ENCODE assay signal across 9 mouse cellular contexts in genomic region chr3:104669856-104670182, GRCm38 (mm10). TPM values are rescaled to one million over a fixed set of nuclear protein-coding genes. Genes with fewer than 3 reads are reported as not detected.
A peak's percentile ranks its signal among the peaks of the same experiment; 100 is the strongest.
DNase-seq lines count a peak whose midpoint lies in the region; ATAC-seq lines count a peak whose summit lies in the region.
"Had no signal": no experiment of that assay in that cellular context is flagged by ENCODE, and none has a peak within 500 bp of the region (broad histone marks: within the 10 kb centered on the region; RNA-seq: fewer than 3 reads in every experiment).

No protein-coding gene starts in this region.

- no peak for DNase-seq in heart, postnatal 14 days
- DNase-seq in midbrain, embryonic 10.5 days (ENCODE audit: low spot score), result no peak
- DNase-seq in thymus, postnatal 0 days (ENCODE audit: low spot score), result no peak
- DNase-seq in right cerebral cortex, postnatal 10 days (ENCODE audit: low spot score in 2 of 2), result no peak
- DNase-seq: kidney, postnatal 14 days had no signal

- H3K9ac ChIP-seq in heart, embryonic 13.5 days, result no peak overlapping the region
- H3K9ac ChIP-seq in midbrain, embryonic 13.5 days (replicated peaks), result no peak overlapping the region
- no peak overlapping the region for H3K9ac ChIP-seq in hindbrain, embryonic 13.5 days
- H3K9ac ChIP-seq in stomach, embryonic 14.5 days (replicated peaks; ENCODE audit: low read depth, low read length), result no peak overlapping the region

- H3K36me3 ChIP-seq in heart, embryonic 13.5 days, result no peaks in the 10 kb centered on the region
- H3K36me3 ChIP-seq in midbrain, embryonic 13.5 days, result no peaks in the 10 kb centered on the region
- H3K36me3 ChIP-seq in midbrain, embryonic 10.5 days, result no peaks in the 10 kb centered on the region
- H3K36me3 ChIP-seq in hindbrain, embryonic 13.5 days, result no peaks in the 10 kb centered on the region
- no peaks in the 10 kb centered on the region for H3K36me3 ChIP-seq in stomach, embryonic 14.5 days (ENCODE audit: control insufficient read depth, insufficient read depth, low read length)

- H3K27ac ChIP-seq in heart, embryonic 13.5 days (replicated peaks), result peak overlapping the region; percentile 53
- no peak overlapping the region for H3K27ac ChIP-seq in midbrain, embryonic 13.5 days
- H3K27ac ChIP-seq in midbrain, embryonic 10.5 days (replicated peaks), result no peak overlapping the region
- no peak overlapping the region for H3K27ac ChIP-seq in hindbrain, embryonic 13.5 days
- peak overlapping the region; percentile 21; the same call in 1 of the 2 replicates for H3K27ac ChIP-seq in stomach, embryonic 14.5 days (ENCODE audit: low read length)

- no peaks in the 10 kb centered on the region for H3K9me3 ChIP-seq in heart, embryonic 13.5 days
- H3K9me3 ChIP-seq in midbrain, embryonic 13.5 days, result no peaks in the 10 kb centered on the region
- no peaks in the 10 kb centered on the region for H3K9me3 ChIP-seq in midbrain, embryonic 10.5 days (replicated peaks)
- no peaks in the 10 kb centered on the region for H3K9me3 ChIP-seq in hindbrain, embryonic 13.5 days
- no peaks in the 10 kb centered on the region for H3K9me3 ChIP-seq in stomach, embryonic 14.5 days (ENCODE audit: control insufficient read depth, low read depth, low read length)

- WGBS in heart, embryonic 13.5 days, result 66% methylated on average over 1 of the region's 1 CpGs
- WGBS in midbrain, embryonic 13.5 days, result 32% methylated on average over 1 of the region's 1 CpGs
- 13% methylated on average over 1 of the region's 1 CpGs for WGBS in midbrain, embryonic 10.5 days
- WGBS in hindbrain, embryonic 13.5 days, result 12% methylated on average over 1 of the region's 1 CpGs
- WGBS in stomach, embryonic 14.5 days, result 52% methylated on average over 1 of the region's 1 CpGs

- intact Hi-C loops in heart, postnatal 14 days (cut with DNase I), result no loop called here

- H3K27me3 ChIP-seq in heart, embryonic 13.5 days (replicated peaks), result no peaks in the 10 kb centered on the region
- 0 out of 2 replicates have a peak, but pooled peaks cover 2% of the 10 kb centered on the region for H3K27me3 ChIP-seq in midbrain, embryonic 13.5 days
- peaks cover 10% of the 10 kb centered on the region for H3K27me3 ChIP-seq in midbrain, embryonic 10.5 days (ENCODE audit: low read depth, poor library complexity, severe bottlenecking)
- no peaks in the 10 kb centered on the region for H3K27me3 ChIP-seq in hindbrain, embryonic 13.5 days
- H3K27me3 ChIP-seq in stomach, embryonic 14.5 days (ENCODE audit: control insufficient read depth, insufficient read depth, low read length), result no peaks in the 10 kb centered on the region

- peaks cover 47% of the 10 kb centered on the region for H3K4me1 ChIP-seq in heart, embryonic 13.5 days
- H3K4me1 ChIP-seq in midbrain, embryonic 13.5 days (replicated peaks), result peaks cover 16% of the 10 kb centered on the region
- peaks cover 34% of the 10 kb centered on the region for H3K4me1 ChIP-seq in midbrain, embryonic 10.5 days
- peaks cover 27% of the 10 kb centered on the region for H3K4me1 ChIP-seq in hindbrain, embryonic 13.5 days (replicated peaks)
- peaks cover 9% of the 10 kb centered on the region; the same call in 1 of the 2 replicates for H3K4me1 ChIP-seq in stomach, embryonic 14.5 days (ENCODE audit: control insufficient read depth, insufficient read depth, low read length)

- H3K4me3 ChIP-seq in heart, embryonic 13.5 days, result no peak overlapping the region
- no peak overlapping the region for H3K4me3 ChIP-seq in midbrain, embryonic 13.5 days (replicated peaks)
- H3K4me3 ChIP-seq in midbrain, embryonic 10.5 days, result no peak overlapping the region
- no peak overlapping the region for H3K4me3 ChIP-seq in hindbrain, embryonic 13.5 days
- no peak overlapping the region for H3K4me3 ChIP-seq in stomach, embryonic 14.5 days (ENCODE audit: low read depth, low read length)

- H3K4me2 ChIP-seq in heart, embryonic 13.5 days, result no peak overlapping the region
- H3K4me2 ChIP-seq in midbrain, embryonic 13.5 days (replicated peaks), result no peak overlapping the region
- no peak overlapping the region for H3K4me2 ChIP-seq in hindbrain, embryonic 13.5 days
- H3K4me2 ChIP-seq in stomach, embryonic 14.5 days (replicated peaks; ENCODE audit: low read depth, low read length), result no peak overlapping the region

- ATAC-seq in heart, embryonic 13.5 days (ENCODE audit: extremely low read depth, insufficient number of reproducible peaks, low FRiP score, low TSS enrichment), result no peak
- ATAC-seq in midbrain, embryonic 13.5 days, result peak; percentile 35; the same call in 1 of the 2 replicates
- ATAC-seq in hindbrain, embryonic 13.5 days (ENCODE audit: low FRiP score), result 0 out of 2 replicates have a peak, but pooled peaks have one; percentile 41
- ATAC-seq in stomach, embryonic 14.5 days (ENCODE audit: insufficient number of reproducible peaks, insufficient read depth, low FRiP score, low read depth), result no peak; the same call in 1 of the 2 replicates

RNA-seq across cellular contexts. Expression of gene Slc16a1, which starts 31.4 kb away (rescaled TPM):
- polyA plus RNA-seq in heart, embryonic 13.5 days (2015; fragmentation: Nextera tagmentation; extraction: Ambion mirVana), result 65.4 and 70.4 TPM in 2 replicates
- 100 to 1,000 TPM; 153 to 157 TPM for total RNA-seq in heart, postnatal 14 days (2021)
- 9.4 and 9.6 TPM in 2 replicates for polyA plus RNA-seq in midbrain, embryonic 13.5 days (2015; fragmentation: Nextera tagmentation; extraction: Ambion mirVana)
- 32.8 and 44.3 TPM in 2 replicates for polyA plus RNA-seq in midbrain, embryonic 10.5 days (2016; fragmentation: Nextera tagmentation; extraction: Ambion mirVana)
- polyA plus RNA-seq in hindbrain, embryonic 13.5 days (2015; fragmentation: Nextera tagmentation; extraction: Ambion mirVana), result 8.3 and 8.4 TPM in 2 replicates
- polyA plus RNA-seq in stomach, embryonic 14.5 days (2014; fragmentation: Nextera tagmentation; extraction: Ambion mirVana), result 23.8 and 26.1 TPM in 2 replicates
- polyA plus RNA-seq in thymus, postnatal 0 days (2015; fragmentation: Nextera tagmentation; extraction: Ambion mirVana), result 82.5 and 84.3 TPM in 2 replicates

Comparison
In these comparisons a context has a peak if more than half of its experiments do, and no peak if none do; other contexts are left out.
1. ATAC-seq: peak in midbrain, embryonic 13.5 days (single experiment) and hindbrain, embryonic 13.5 days (single experiment); none in heart, embryonic 13.5 days (single experiment) and stomach, embryonic 14.5 days (single experiment).
2. H3K27ac ChIP-seq: peak in heart, embryonic 13.5 days (single experiment) and stomach, embryonic 14.5 days (single experiment); none in midbrain, embryonic 13.5 days (single experiment), midbrain, embryonic 10.5 days (single experiment) and hindbrain, embryonic 13.5 days (single experiment).